Mouse (Mus musculus) testis, adult 2 months (tissue): ENCODE measurements at regions not wholly inside any gene's neighbourhood (a gene's known extent, or its start where the extent isn't known, plus 50 kb on each side); places are given as distances from the start of the nearest gene placed in this dataset.

Experiments used
- CTCF ChIP-seq: fragments of 200-500 bp; IDR thresholded peaks from 2 replicates; pipeline ENCODE4 v1.5.1; 2012; ENCODE audit warnings: low read depth, mild to moderate bottlenecking, inconsistent platforms, low read length, moderate library complexity; ENCODE audit not compliant: control insufficient read depth, insufficient read depth, insufficient replicate concordance
- POLR2A ChIP-seq: fragments of 200-500 bp; IDR thresholded peaks from 2 replicates; pipeline ENCODE4 v1.6.1; 2012; ENCODE audit warnings: low read depth, mild to moderate bottlenecking, inconsistent platforms, low read length, moderate library complexity; ENCODE audit not compliant: control insufficient read depth

DNA sequence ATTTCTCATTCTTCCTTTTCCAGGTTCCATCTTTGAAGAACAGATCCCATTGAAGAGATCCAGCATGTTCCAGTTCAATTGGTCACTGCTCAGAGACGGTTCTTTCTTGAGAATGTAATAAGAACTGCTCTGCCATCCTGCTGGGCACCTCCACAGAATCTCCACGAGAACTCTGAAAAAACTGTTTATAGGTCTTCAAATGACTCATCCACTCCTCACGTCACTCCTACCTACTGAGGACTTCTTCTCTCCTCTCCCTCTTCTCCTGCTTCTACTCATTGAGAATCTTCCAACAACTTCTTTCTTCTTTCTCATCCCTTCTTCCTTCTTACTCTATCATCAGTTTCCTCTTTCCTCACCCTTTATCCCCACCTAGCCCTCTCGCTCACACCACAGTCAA, 294.6 kb upstream of the Adgrl2 start:
- TF ChIP-seq CTCF (no peak), POLR2A (no peak)
